Mouse (Mus musculus): Measurements from ENCODE around the gene Ifitm1. TPM values are rescaled to one million over a fixed set of nuclear protein-coding genes. Genes with fewer than 3 reads are reported as not detected.

Ifitm1 gene
- polyA plus RNA-seq, 1 experiment from 2014 or later, result 11.1 TPM

GRCm38 (mm10) chr7:140982971-140983370 lies 15.9 kb downstream of the Ifitm1 start:
- Histone ChIP-seq H3K36me3 (ENCODE audit: control insufficient read depth, insufficient read depth, low read length) (no peaks in the 10 kb centered on the region), H3K9ac (ENCODE audit: low read depth, low read length) (no peak overlapping the region), H3K27me3 (ENCODE audit: control insufficient read depth, insufficient read depth, low read depth, low read length) (no peaks in the 10 kb centered on the region), H3K27ac (ENCODE audit: low read length) (no peak overlapping the region), H3K4me1 (ENCODE audit: control insufficient read depth, insufficient read depth, low read length) (no peaks in the 10 kb centered on the region), H3K4me3 (ENCODE audit: low read depth, low read length) (no peak overlapping the region), H3K9me3 (replicated peaks; ENCODE audit: control insufficient read depth, low read length, poor library complexity, severe bottlenecking) (no peaks in the 10 kb centered on the region), H3K4me2 (ENCODE audit: low read length) (no peak overlapping the region)
- 92% methylated on average over 7 of the region's 7 CpGs for WGBS
- no peak for ATAC-seq

GRCm38 (mm10) chr7:140987182-140988138 lies 20.4 kb downstream of the Ifitm1 start:
- H3K4me2 ChIP-seq (ENCODE audit: low read length), result no peak overlapping the region
- H3K27ac ChIP-seq (ENCODE audit: low read length), result no peak overlapping the region
- H3K4me3 ChIP-seq (ENCODE audit: low read depth, low read length), result no peak overlapping the region
- H3K4me1 ChIP-seq (ENCODE audit: control insufficient read depth, insufficient read depth, low read length), result no peaks in the 10 kb centered on the region
- ATAC-seq, result no peak
- H3K27me3 ChIP-seq (ENCODE audit: control insufficient read depth, insufficient read depth, low read depth, low read length), result no peaks in the 10 kb centered on the region
- H3K9ac ChIP-seq (ENCODE audit: low read depth, low read length), result no peak overlapping the region
- H3K36me3 ChIP-seq (ENCODE audit: control insufficient read depth, insufficient read depth, low read length), result no peaks in the 10 kb centered on the region
- 88% methylated on average over 17 of the region's 17 CpGs for WGBS
- H3K9me3 ChIP-seq (replicated peaks; ENCODE audit: control insufficient read depth, low read length, poor library complexity, severe bottlenecking), result no peaks in the 10 kb centered on the region

GRCm38 (mm10) chr7:140989022-140989421 lies 22.0 kb downstream of the Ifitm1 start:
- Histone ChIP-seq H3K9ac (ENCODE audit: low read depth, low read length) (no peak overlapping the region), H3K36me3 (ENCODE audit: control insufficient read depth, insufficient read depth, low read length) (no peaks in the 10 kb centered on the region), H3K27ac (ENCODE audit: low read length) (no peak overlapping the region), H3K4me3 (ENCODE audit: low read depth, low read length) (no peak overlapping the region), H3K9me3 (replicated peaks; ENCODE audit: control insufficient read depth, low read length, poor library complexity, severe bottlenecking) (no peaks in the 10 kb centered on the region), H3K4me2 (ENCODE audit: low read length) (no peak overlapping the region), H3K27me3 (ENCODE audit: control insufficient read depth, insufficient read depth, low read depth, low read length) (no peaks in the 10 kb centered on the region), H3K4me1 (ENCODE audit: control insufficient read depth, insufficient read depth, low read length) (no peaks in the 10 kb centered on the region)
- no peak for ATAC-seq
- WGBS, result 65% methylated on average over 4 of the region's 4 CpGs

- no peaks in the 10 kb centered on the region for H3K9me3 ChIP-seq (replicated peaks; ENCODE audit: control insufficient read depth, low read length, poor library complexity, severe bottlenecking)
- 82% methylated on average over 6 of the region's 6 CpGs for WGBS
These were observed 23.2 kb downstream of the Ifitm1 start for GRCm38 (mm10) chr7:140990185-140990584.

GRCm38 (mm10) chr7:140990622-140991021 lies 23.6 kb downstream of the Ifitm1 start:
- Histone ChIP-seq H3K27ac (ENCODE audit: low read length) (no peak overlapping the region), H3K27me3 (ENCODE audit: control insufficient read depth, insufficient read depth, low read depth, low read length) (no peaks in the 10 kb centered on the region), H3K4me3 (ENCODE audit: low read depth, low read length) (no peak overlapping the region), H3K9ac (ENCODE audit: low read depth, low read length) (no peak overlapping the region), H3K36me3 (ENCODE audit: control insufficient read depth, insufficient read depth, low read length) (no peaks in the 10 kb centered on the region), H3K4me1 (ENCODE audit: control insufficient read depth, insufficient read depth, low read length) (no peaks in the 10 kb centered on the region), H3K4me2 (ENCODE audit: low read length) (no peak overlapping the region), H3K9me3 (replicated peaks; ENCODE audit: control insufficient read depth, low read length, poor library complexity, severe bottlenecking) (no peaks in the 10 kb centered on the region)
- WGBS, result 78% methylated on average over 5 of the region's 5 CpGs
- ATAC-seq, result no peak

More at GRCm38 (mm10) chr7:140990185-140990584, 23.2 kb downstream of the Ifitm1 start:
- Histone ChIP-seq H3K4me2 (ENCODE audit: low read length) (no peak overlapping the region), H3K27ac (ENCODE audit: low read length) (no peak overlapping the region), H3K4me3 (ENCODE audit: low read depth, low read length) (no peak overlapping the region), H3K4me1 (ENCODE audit: control insufficient read depth, insufficient read depth, low read length) (no peaks in the 10 kb centered on the region), H3K36me3 (ENCODE audit: control insufficient read depth, insufficient read depth, low read length) (no peaks in the 10 kb centered on the region), H3K9ac (ENCODE audit: low read depth, low read length) (no peak overlapping the region), H3K27me3 (ENCODE audit: control insufficient read depth, insufficient read depth, low read depth, low read length) (no peaks in the 10 kb centered on the region)
- ATAC-seq, result no peak

GRCm38 (mm10) chr7:140991117-140991689 lies 24.2 kb downstream of the Ifitm1 start:
- ATAC-seq, result no peak
- 92% methylated on average over 14 of the region's 14 CpGs for WGBS
- no peaks in the 10 kb centered on the region for H3K27me3 ChIP-seq (ENCODE audit: control insufficient read depth, insufficient read depth, low read depth, low read length)

GRCm38 (mm10) chr7:140997817-140998216 lies 30.8 kb downstream of the Ifitm1 start:
- Histone ChIP-seq H3K27me3 (ENCODE audit: control insufficient read depth, insufficient read depth, low read depth, low read length) (no peaks in the 10 kb centered on the region), H3K27ac (ENCODE audit: low read length) (no peak overlapping the region), H3K9ac (ENCODE audit: low read depth, low read length) (no peak overlapping the region), H3K9me3 (replicated peaks; ENCODE audit: control insufficient read depth, low read length, poor library complexity, severe bottlenecking) (no peaks in the 10 kb centered on the region), H3K4me1 (ENCODE audit: control insufficient read depth, insufficient read depth, low read length) (no peaks in the 10 kb centered on the region), H3K36me3 (ENCODE audit: control insufficient read depth, insufficient read depth, low read length) (no peaks in the 10 kb centered on the region), H3K4me3 (ENCODE audit: low read depth, low read length) (no peak overlapping the region), H3K4me2 (ENCODE audit: low read length) (no peak overlapping the region)
- 56% methylated on average over 1 of the region's 1 CpGs for WGBS
- ATAC-seq, result no peak

More at GRCm38 (mm10) chr7:140991117-140991689, 24.2 kb downstream of the Ifitm1 start:
- Histone ChIP-seq H3K4me3 (ENCODE audit: low read depth, low read length) (no peak overlapping the region), H3K9me3 (replicated peaks; ENCODE audit: control insufficient read depth, low read length, poor library complexity, severe bottlenecking) (no peaks in the 10 kb centered on the region), H3K36me3 (ENCODE audit: control insufficient read depth, insufficient read depth, low read length) (no peaks in the 10 kb centered on the region), H3K4me2 (ENCODE audit: low read length) (no peak overlapping the region), H3K9ac (ENCODE audit: low read depth, low read length) (no peak overlapping the region), H3K4me1 (ENCODE audit: control insufficient read depth, insufficient read depth, low read length) (no peaks in the 10 kb centered on the region), H3K27ac (ENCODE audit: low read length) (no peak overlapping the region)

GRCm38 (mm10) chr7:140998853-140999700 lies 32.1 kb downstream of the Ifitm1 start:
- no peaks in the 10 kb centered on the region for H3K9me3 ChIP-seq (replicated peaks; ENCODE audit: control insufficient read depth, low read length, poor library complexity, severe bottlenecking)
- H3K4me1 ChIP-seq (ENCODE audit: control insufficient read depth, insufficient read depth, low read length), result no peaks in the 10 kb centered on the region
- H3K4me2 ChIP-seq (ENCODE audit: low read length), result no peak overlapping the region
- H3K4me3 ChIP-seq (ENCODE audit: low read depth, low read length), result no peak overlapping the region
- H3K36me3 ChIP-seq (ENCODE audit: control insufficient read depth, insufficient read depth, low read length), result no peaks in the 10 kb centered on the region
- H3K27me3 ChIP-seq (ENCODE audit: control insufficient read depth, insufficient read depth, low read depth, low read length), result no peaks in the 10 kb centered on the region
- 94% methylated on average over 11 of the region's 11 CpGs for WGBS
- H3K27ac ChIP-seq (ENCODE audit: low read length), result no peak overlapping the region
- ATAC-seq, result no peak
- no peak overlapping the region for H3K9ac ChIP-seq (ENCODE audit: low read depth, low read length)
